Mouse (Mus musculus): ENCODE measurements around the gene Ccdc92. TPM values are rescaled to one million over a fixed set of nuclear protein-coding genes. Genes with fewer than 3 reads are reported as not detected.

The Ccdc92 gene
- total and polyA plus RNA-seq, 3 experiments: 0.99 to 2.4 (median 1.8) TPM

DNA sequence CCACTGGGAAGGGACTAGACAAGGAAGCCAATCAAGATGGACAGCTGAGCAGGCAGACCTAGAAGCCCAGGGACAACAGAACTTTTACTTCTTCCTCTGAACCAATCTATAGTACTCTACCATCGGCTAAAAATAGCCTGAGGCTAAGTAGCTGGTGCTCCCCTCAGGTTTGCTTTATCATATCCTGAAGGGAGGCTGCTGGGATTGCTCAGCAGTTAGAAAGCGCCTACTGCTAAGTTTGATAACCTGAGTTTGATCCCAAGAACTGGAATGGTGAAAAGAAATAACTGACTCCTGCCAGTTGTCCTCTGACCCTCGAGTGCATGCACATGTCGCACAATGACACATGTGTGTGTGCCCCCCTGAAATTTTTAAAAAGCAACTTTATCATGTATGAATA is 17.3 kb downstream of the Ccdc92 start:
- Histone ChIP-seq H3K79me2 (replicated peaks; ENCODE audit: control insufficient read depth, insufficient read depth, low read length) (no peaks in the 10 kb centered on the region), H3K27me3 (ENCODE audit: control insufficient read depth, insufficient read depth, low read length) (no peaks in the 10 kb centered on the region)

DNA sequence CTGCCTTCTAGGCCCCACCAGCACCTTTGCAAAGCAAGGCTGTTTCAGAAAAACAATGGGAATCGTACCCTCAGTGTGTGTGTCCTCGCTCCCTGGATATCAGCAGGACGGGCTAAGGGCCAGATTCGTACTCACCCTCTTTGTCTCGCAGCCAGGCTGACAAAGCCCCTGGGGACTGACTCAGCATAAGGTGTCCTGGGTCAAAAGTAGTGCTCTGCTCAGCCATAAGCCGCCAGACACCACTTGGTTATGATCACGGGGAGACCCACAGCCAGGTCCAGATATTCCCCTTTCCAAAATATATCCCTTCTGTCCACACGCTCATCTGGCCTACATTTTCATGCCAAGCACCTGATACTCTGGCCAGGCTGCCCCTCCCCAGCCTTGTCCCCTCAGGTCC is 18.8 kb downstream of the Ccdc92 start:
- Histone ChIP-seq H3K79me2 (replicated peaks; ENCODE audit: control insufficient read depth, insufficient read depth, low read length) (no peaks in the 10 kb centered on the region), H3K9ac (ENCODE audit: low read depth, low read length) (no peak overlapping the region), H3K4me1 (ENCODE audit: control insufficient read depth, insufficient read depth, low read length) (no peaks in the 10 kb centered on the region), H3K27ac (no peak overlapping the region), H3K4me3 (no peak overlapping the region), H3K36me3 (ENCODE audit: control insufficient read depth, insufficient read depth, low read length) (no peaks in the 10 kb centered on the region), H3K27me3 (ENCODE audit: control insufficient read depth, insufficient read depth, low read length) (no peaks in the 10 kb centered on the region)
- 49% methylated on average over 8 of the region's 8 CpGs for WGBS
- peak in 1 of 2 experiments; percentile 31 for DNase-seq
- intact Hi-C loops (cut with DNase I): no loop called here
- TF ChIP-seq CTCF (IDR thresholded peaks at IDR 0.05) (no peak), EP300 (IDR thresholded peaks at IDR 0.05; ENCODE audit: insufficient read depth, low read depth, low read length) (no peak), POLR2A (IDR thresholded peaks at IDR 0.05; ENCODE audit: insufficient read depth, low read depth, low read length) (no peak)

More for the DNA sequence above, 17.3 kb downstream of the Ccdc92 start:
- 28% methylated on average over 4 of the region's 4 CpGs for WGBS
- Histone ChIP-seq H3K9ac (ENCODE audit: low read depth, low read length) (no peak overlapping the region), H3K4me1 (ENCODE audit: control insufficient read depth, insufficient read depth, low read length) (no peaks in the 10 kb centered on the region), H3K4me3 (no peak overlapping the region), H3K27ac (no peak overlapping the region), H3K36me3 (ENCODE audit: control insufficient read depth, insufficient read depth, low read length) (no peaks in the 10 kb centered on the region)
- intact Hi-C loops (cut with DNase I): no loop called here
- DNase-seq: no peak
- no peak for TF ChIP-seq POLR2A (IDR thresholded peaks at IDR 0.05; ENCODE audit: insufficient read depth, low read depth, low read length)
- TF ChIP-seq EP300 (IDR thresholded peaks at IDR 0.05; ENCODE audit: insufficient read depth, low read depth, low read length): no peak
- TF ChIP-seq CTCF (IDR thresholded peaks at IDR 0.05): no peak

DNA sequence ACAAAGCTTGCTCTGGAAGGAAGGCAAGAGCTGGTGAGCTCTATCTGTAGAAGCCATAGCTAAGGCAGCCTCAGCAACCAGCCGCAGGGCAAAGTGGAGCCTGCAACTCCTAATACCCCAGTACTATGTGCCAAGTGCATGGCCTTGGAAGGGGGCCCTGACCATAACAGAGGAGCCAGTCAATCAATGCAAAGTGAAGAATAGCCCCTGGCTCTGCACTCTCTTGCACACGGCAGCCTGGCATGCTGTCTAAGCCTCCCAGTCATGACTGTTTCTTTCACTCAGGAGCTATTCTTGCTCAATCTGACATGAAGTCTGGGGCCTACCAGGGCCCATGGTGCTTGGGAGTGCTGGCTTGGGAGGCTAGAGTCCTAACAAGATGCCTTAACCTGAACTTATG is 21.6 kb downstream of the Ccdc92 start:
- DNase-seq: no peak
- intact Hi-C loops (cut with DNase I): no loop called here
- H3K27ac ChIP-seq: no peak overlapping the region
- no peaks in the 10 kb centered on the region for H3K36me3 ChIP-seq (ENCODE audit: control insufficient read depth, insufficient read depth, low read length)
- no peaks in the 10 kb centered on the region for H3K27me3 ChIP-seq (ENCODE audit: control insufficient read depth, insufficient read depth, low read length)
- no peak overlapping the region for H3K4me3 ChIP-seq
- H3K79me2 ChIP-seq (replicated peaks; ENCODE audit: control insufficient read depth, insufficient read depth, low read length): no peaks in the 10 kb centered on the region
- H3K4me1 ChIP-seq (ENCODE audit: control insufficient read depth, insufficient read depth, low read length): no peaks in the 10 kb centered on the region
- WGBS: 80% methylated on average over 2 of the region's 2 CpGs
- H3K9ac ChIP-seq (ENCODE audit: low read depth, low read length): no peak overlapping the region
- no peak for TF ChIP-seq CTCF (IDR thresholded peaks at IDR 0.05)
- TF ChIP-seq POLR2A (IDR thresholded peaks at IDR 0.05; ENCODE audit: insufficient read depth, low read depth, low read length): no peak
- TF ChIP-seq EP300 (IDR thresholded peaks at IDR 0.05; ENCODE audit: insufficient read depth, low read depth, low read length): no peak

DNA sequence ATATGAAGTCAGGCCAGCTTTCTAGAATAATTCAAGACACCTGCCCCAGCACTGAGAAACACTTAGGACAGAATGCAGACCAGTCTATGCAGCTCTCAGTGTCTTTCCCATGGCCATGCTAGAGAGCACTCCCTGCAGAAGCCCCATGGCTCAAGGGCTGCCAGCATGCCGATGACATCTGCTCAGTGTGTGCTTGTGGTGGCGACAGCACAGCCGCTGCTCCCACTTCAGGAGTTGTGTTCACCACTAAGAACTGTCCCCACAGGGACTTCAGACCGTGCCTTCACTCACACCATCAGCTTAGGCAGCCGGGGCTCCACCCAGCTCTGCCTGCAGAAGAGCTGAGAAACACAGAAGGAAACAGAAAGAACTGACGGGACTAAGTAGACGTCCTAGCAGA is 22.0 kb downstream of the Ccdc92 start:
- intact Hi-C loops (cut with DNase I): no loop called here
- TF ChIP-seq CTCF (IDR thresholded peaks at IDR 0.05): no peak
- no peak for TF ChIP-seq EP300 (IDR thresholded peaks at IDR 0.05; ENCODE audit: insufficient read depth, low read depth, low read length)
- no peak for TF ChIP-seq POLR2A (IDR thresholded peaks at IDR 0.05; ENCODE audit: insufficient read depth, low read depth, low read length)
- Histone ChIP-seq H3K27ac (no peak overlapping the region), H3K79me2 (replicated peaks; ENCODE audit: control insufficient read depth, insufficient read depth, low read length) (no peaks in the 10 kb centered on the region), H3K4me1 (ENCODE audit: control insufficient read depth, insufficient read depth, low read length) (no peaks in the 10 kb centered on the region), H3K36me3 (ENCODE audit: control insufficient read depth, insufficient read depth, low read length) (no peaks in the 10 kb centered on the region), H3K9ac (ENCODE audit: low read depth, low read length) (no peak overlapping the region), H3K4me3 (no peak overlapping the region), H3K27me3 (ENCODE audit: control insufficient read depth, insufficient read depth, low read length) (no peaks in the 10 kb centered on the region)
- 43% methylated on average over 7 of the region's 7 CpGs for WGBS
- no peak for DNase-seq

DNA sequence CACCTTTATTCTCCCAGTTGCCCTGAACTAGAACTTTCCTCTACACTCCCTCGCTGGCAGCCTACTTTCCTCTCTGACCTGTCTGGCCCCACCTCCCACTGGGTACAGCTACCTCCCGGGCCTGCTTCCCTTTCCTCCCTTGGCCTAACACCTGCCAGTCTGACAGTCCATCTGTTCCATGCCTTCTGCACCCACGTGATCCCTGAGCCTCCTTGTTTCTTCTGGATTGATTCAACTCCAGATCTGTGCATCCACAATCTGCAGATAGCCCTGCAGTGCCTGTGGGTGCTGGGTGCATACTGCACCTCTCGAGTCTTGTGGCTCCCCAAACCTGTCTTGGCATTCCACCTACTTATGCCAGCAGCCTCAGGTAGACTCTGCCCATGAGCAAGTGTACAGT is 25.6 kb downstream of the Ccdc92 start:
- TF ChIP-seq POLR2A (IDR thresholded peaks at IDR 0.05; ENCODE audit: insufficient read depth, low read depth, low read length) (no peak), EP300 (IDR thresholded peaks at IDR 0.05; ENCODE audit: insufficient read depth, low read depth, low read length) (no peak), CTCF (IDR thresholded peaks at IDR 0.05) (no peak)
- no peaks in the 10 kb centered on the region for H3K36me3 ChIP-seq (ENCODE audit: control insufficient read depth, insufficient read depth, low read length)
- no peak for DNase-seq
- WGBS: 57% methylated on average over 4 of the region's 4 CpGs
- H3K27ac ChIP-seq: no peak overlapping the region
- no peak overlapping the region for H3K4me3 ChIP-seq
- H3K79me2 ChIP-seq (replicated peaks; ENCODE audit: control insufficient read depth, insufficient read depth, low read length): no peaks in the 10 kb centered on the region
- no peak overlapping the region for H3K9ac ChIP-seq (ENCODE audit: low read depth, low read length)
- no peaks in the 10 kb centered on the region for H3K4me1 ChIP-seq (ENCODE audit: control insufficient read depth, insufficient read depth, low read length)
- intact Hi-C loops (cut with DNase I): no loop called here
- H3K27me3 ChIP-seq (ENCODE audit: control insufficient read depth, insufficient read depth, low read length): no peaks in the 10 kb centered on the region

DNA sequence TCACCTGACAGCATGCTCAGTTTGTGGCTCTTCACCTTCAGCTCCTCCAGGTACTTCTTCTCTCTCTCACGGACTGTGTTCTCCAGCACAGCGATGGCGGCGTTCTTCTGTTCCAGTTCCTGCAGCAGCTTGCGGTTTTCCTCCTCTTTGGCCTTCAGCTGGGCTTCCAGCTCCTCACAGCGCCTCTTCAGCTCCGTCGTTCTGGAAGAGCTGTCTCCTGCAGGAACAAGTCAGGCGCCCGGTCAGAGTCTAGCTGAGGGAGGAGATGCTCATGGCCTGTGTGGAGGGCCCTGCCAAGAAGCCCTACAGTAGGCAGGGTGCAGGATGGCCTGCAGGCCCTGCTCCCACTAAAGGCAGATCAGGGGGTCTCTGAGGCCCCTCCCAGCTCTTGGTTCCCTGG is 26.1 kb downstream of the Ccdc92 start:
- intact Hi-C loops (cut with DNase I): no loop called here
- no peak overlapping the region for H3K27ac ChIP-seq
- H3K79me2 ChIP-seq (replicated peaks; ENCODE audit: control insufficient read depth, insufficient read depth, low read length): no peaks in the 10 kb centered on the region
- H3K4me3 ChIP-seq: no peak overlapping the region
- H3K4me1 ChIP-seq (ENCODE audit: control insufficient read depth, insufficient read depth, low read length): no peaks in the 10 kb centered on the region
- no peak for TF ChIP-seq POLR2A (IDR thresholded peaks at IDR 0.05; ENCODE audit: insufficient read depth, low read depth, low read length)
- no peak for TF ChIP-seq CTCF (IDR thresholded peaks at IDR 0.05)
- TF ChIP-seq EP300 (IDR thresholded peaks at IDR 0.05; ENCODE audit: insufficient read depth, low read depth, low read length): no peak
- no peak for DNase-seq
- 83% methylated on average over 10 of the region's 10 CpGs for WGBS
- no peaks in the 10 kb centered on the region for H3K36me3 ChIP-seq (ENCODE audit: control insufficient read depth, insufficient read depth, low read length)
- no peak overlapping the region for H3K9ac ChIP-seq (ENCODE audit: low read depth, low read length)
- H3K27me3 ChIP-seq (ENCODE audit: control insufficient read depth, insufficient read depth, low read length): no peaks in the 10 kb centered on the region

Data from heart, adult 2 months (tissue).